Mouse (Mus musculus): ENCODE results near the gene Gipc3. TPM values are rescaled to one million over a fixed set of nuclear protein-coding genes. Genes with fewer than 3 reads are reported as not detected.
A peak's percentile ranks its signal among the peaks of the same experiment; 100 is the strongest.

Gene Gipc3
- polyA plus RNA-seq, 1 experiment from 2014 or later, result 0.05 TPM

DNA sequence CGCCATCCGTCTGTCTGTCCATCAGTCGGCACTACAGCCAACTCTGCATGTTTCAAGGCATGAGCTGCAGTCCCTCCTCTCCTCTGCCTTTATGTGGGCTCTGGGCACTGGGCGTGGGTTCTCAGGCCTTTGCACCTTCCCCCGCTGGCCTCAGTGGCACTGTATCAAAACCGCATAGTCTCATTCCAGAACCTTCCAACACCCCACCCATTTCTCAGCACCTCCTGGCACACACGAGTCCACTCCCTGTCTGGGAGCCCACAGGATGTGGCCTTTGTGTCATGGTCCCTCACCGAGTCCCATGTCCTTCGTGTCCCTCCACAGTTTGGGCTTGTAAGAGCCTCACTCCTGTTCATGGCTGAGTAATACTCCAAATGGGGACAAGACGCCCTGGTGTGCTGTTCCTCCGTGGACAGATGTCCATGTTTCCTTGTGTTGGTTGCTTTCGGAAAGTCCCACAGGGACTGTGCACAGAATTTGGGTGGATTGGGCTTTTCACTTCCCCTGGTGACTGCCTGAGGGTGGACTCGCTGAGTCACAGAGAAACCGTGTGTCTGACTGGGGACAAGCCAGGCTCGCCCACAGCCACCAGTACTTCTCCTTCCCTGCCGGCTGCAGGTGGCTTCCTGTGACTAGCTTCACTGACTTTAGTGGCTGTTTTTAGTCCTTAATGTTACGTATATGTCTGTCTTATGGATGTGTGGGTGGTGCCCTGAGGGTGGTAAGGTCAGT is 44.5 kb downstream of the Gipc3 start:
- peaks cover 18% of the 10 kb centered on the region for H3K36me3 ChIP-seq
- H3K9me3 ChIP-seq, result no peaks in the 10 kb centered on the region
- no peak overlapping the region for H3K9ac ChIP-seq (replicated peaks)
- ATAC-seq (ENCODE audit: insufficient number of reproducible peaks, insufficient read depth, low FRiP score, low TSS enrichment, low read depth), result no peak
- no peak overlapping the region for H3K4me3 ChIP-seq (replicated peaks)
- no peaks in the 10 kb centered on the region for H3K27me3 ChIP-seq
- H3K27ac ChIP-seq, result no peak overlapping the region; the same call in 1 of the 2 replicates
- peaks cover 40% of the 10 kb centered on the region for H3K4me1 ChIP-seq (replicated peaks)
- WGBS, result 93% methylated on average over 17 of the region's 17 CpGs
- H3K4me2 ChIP-seq, result no peak overlapping the region

DNA sequence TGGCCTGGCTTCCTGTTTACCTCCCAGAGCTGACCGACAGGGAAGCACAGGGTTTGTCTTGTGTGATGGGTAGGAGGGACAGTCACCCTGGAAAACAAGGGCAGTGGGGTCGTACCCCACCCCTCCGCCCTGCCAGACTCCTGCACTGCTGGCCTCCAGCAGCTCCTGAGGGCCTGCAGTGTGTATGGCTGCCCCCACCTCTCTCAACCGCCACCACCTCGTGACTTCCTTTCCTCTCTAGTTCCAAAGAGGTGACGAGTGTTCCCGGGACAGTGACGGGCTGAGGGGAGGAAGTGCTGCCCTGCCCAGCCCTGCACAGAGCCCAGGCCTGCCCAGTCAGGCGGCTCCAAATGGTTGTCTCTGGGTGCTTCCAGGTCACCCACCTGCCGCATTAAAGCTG is 45.2 kb downstream of the Gipc3 start:
- no peak overlapping the region; the same call in 1 of the 2 replicates for H3K9ac ChIP-seq (replicated peaks)
- ATAC-seq (ENCODE audit: insufficient number of reproducible peaks, insufficient read depth, low FRiP score, low TSS enrichment, low read depth), result no peak
- no peak overlapping the region for H3K4me3 ChIP-seq (replicated peaks)
- WGBS, result 46% methylated on average over 10 of the region's 10 CpGs
- no peaks in the 10 kb centered on the region for H3K27me3 ChIP-seq
- no peaks in the 10 kb centered on the region for H3K9me3 ChIP-seq
- H3K36me3 ChIP-seq, result peaks cover 18% of the 10 kb centered on the region
- peaks cover 37% of the 10 kb centered on the region for H3K4me1 ChIP-seq (replicated peaks)
- no peak overlapping the region for H3K4me2 ChIP-seq
- H3K27ac ChIP-seq, result peak overlapping the region; percentile 24; the same call in 1 of the 2 replicates

DNA sequence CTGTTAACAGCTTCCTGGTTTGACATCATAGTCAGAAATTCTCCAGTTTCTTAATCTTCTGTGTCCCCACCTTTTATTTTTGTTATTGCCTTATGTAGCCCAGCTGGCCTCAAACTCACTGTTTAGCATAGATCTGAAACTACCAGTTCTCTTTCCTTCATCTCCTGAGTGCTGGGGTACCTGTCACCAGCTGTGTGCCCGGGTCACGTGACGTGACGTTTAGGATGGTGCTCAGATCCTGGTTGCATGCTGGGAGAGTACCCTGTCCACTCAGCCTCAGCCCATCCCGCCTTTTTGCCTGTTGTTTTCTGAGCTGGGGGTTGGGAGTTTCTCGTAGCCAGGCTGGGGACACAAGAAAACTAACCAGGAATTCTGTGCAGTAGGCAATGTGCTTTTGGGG is 45.8 kb downstream of the Gipc3 start:
- no peak overlapping the region for H3K9ac ChIP-seq (replicated peaks)

DNA sequence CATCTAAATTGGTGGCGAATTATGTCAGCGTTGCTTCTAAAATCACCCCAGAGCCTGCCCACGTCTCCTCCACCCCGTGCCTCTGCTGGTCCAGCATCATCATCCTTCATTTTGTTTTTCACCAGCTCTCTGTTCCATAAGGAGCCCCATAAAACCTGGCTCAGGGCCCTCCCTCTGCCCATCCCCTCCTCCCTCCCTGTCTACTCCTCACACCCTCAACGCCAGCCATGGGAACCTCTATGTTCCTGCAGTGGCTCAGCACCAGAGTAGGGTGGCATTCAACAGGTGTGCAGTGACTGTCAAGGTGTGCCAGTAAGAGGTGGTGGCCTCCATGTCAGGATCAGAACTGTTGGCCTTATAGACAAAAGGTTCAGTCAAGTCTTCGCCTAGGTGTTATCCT is 47.9 kb downstream of the Gipc3 start:
- Histone ChIP-seq H3K4me3 (replicated peaks) (peak overlapping the region; percentile 78; the same call in 1 of the 2 replicates), H3K36me3 (peaks cover 18% of the 10 kb centered on the region), H3K27ac (peak overlapping the region; percentile 19; the same call in 1 of the 2 replicates), H3K9ac (replicated peaks) (no peak overlapping the region), H3K27me3 (peaks cover 22% of the 10 kb centered on the region), H3K4me2 (peak overlapping the region; percentile 98; the same call in 1 of the 2 replicates), H3K9me3 (no peaks in the 10 kb centered on the region), H3K4me1 (replicated peaks) (peaks cover 31% of the 10 kb centered on the region)
- 85% methylated on average over 6 of the region's 6 CpGs for WGBS
- ATAC-seq (ENCODE audit: insufficient number of reproducible peaks, insufficient read depth, low FRiP score, low TSS enrichment, low read depth), result no peak

More for the DNA sequence above, 45.8 kb downstream of the Gipc3 start:
- H3K36me3 ChIP-seq, result peaks cover 18% of the 10 kb centered on the region
- 79% methylated on average over 6 of the region's 6 CpGs for WGBS
- 0 out of 2 replicates have a peak overlapping the region, but pooled peaks have one; percentile 24 for H3K27ac ChIP-seq
- peaks cover 36% of the 10 kb centered on the region for H3K4me1 ChIP-seq (replicated peaks)
- ATAC-seq (ENCODE audit: insufficient number of reproducible peaks, insufficient read depth, low FRiP score, low TSS enrichment, low read depth), result no peak
- H3K9me3 ChIP-seq, result no peaks in the 10 kb centered on the region
- H3K4me2 ChIP-seq, result no peak overlapping the region
- peaks cover 2% of the 10 kb centered on the region for H3K27me3 ChIP-seq
- no peak overlapping the region for H3K4me3 ChIP-seq (replicated peaks)

DNA sequence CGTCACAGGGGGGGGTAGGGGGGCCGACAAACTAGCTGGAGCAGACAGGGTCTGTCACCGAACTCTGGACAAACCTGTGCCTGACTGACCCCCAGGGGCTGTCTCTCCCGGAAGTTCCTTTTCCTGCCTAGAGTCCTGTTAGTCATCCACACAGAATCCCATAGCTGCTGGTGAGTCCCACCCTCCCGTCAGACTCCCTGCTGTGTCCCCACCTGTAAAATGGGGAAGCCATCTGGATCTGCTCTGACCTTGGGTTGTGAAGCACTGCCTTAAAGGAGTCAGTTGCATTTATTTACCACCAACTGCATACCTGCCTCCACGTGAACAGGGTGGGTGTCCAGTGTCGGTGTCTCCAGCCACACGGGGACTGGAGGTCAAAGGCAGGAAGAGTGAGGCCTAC is 48.6 kb downstream of the Gipc3 start:
- H3K4me2 ChIP-seq, result peak overlapping the region; percentile 98
- no peaks in the 10 kb centered on the region for H3K9me3 ChIP-seq
- ATAC-seq (ENCODE audit: insufficient number of reproducible peaks, insufficient read depth, low FRiP score, low TSS enrichment, low read depth), result no peak
- H3K9ac ChIP-seq (replicated peaks), result peak overlapping the region; percentile 83; the same call in 1 of the 2 replicates
- peaks cover 31% of the 10 kb centered on the region for H3K4me1 ChIP-seq (replicated peaks)
- WGBS, result 42% methylated on average over 8 of the region's 8 CpGs
- peak overlapping the region; percentile 78 for H3K4me3 ChIP-seq (replicated peaks)
- peaks cover 18% of the 10 kb centered on the region for H3K36me3 ChIP-seq
- no peak overlapping the region for H3K27ac ChIP-seq
- peaks cover 29% of the 10 kb centered on the region for H3K27me3 ChIP-seq

DNA sequence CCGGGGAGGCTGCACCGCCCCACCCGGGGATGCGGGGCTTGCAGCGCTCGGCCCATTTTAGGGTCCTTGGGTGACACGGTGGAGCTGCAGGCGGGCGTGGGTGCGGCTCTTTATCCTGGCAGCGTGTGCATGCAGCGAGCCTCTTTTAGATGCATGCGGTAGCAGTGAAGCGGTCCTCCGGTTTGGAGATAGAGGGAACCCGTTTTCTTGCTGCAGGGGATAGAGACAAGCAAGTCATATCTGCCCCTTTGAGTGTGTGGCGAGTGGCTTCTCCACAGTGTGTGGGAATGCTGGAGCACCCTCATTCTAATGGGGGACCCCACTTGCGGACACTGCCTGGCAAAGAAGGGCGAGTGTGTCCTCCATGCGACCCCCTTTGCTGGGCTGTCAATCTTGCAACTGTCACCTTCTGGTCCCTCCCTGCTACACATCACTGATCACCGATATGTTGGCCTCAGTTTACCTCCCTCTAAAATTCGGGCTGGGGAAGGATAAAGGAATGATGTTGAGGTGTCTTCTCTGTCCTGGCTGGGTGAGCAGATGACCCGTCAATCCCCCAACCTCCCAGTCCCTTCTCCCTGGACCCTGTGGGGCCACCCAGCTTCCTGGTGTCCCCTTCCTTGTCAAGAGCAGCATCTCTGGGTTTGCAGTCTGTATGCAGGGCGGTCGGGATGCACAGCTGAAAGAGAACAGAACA is 49.6 kb downstream of the Gipc3 start:
- H3K9me3 ChIP-seq, result no peaks in the 10 kb centered on the region
- H3K36me3 ChIP-seq, result peaks cover 16% of the 10 kb centered on the region
- peaks cover 36% of the 10 kb centered on the region for H3K27me3 ChIP-seq
- H3K4me1 ChIP-seq (replicated peaks), result peaks cover 31% of the 10 kb centered on the region
- peak overlapping the region; percentile 78 for H3K4me3 ChIP-seq (replicated peaks)
- 3% methylated on average over 25 of the region's 25 CpGs for WGBS
- no peak for ATAC-seq (ENCODE audit: insufficient number of reproducible peaks, insufficient read depth, low FRiP score, low TSS enrichment, low read depth)
- H3K4me2 ChIP-seq, result peak overlapping the region; percentile 98
- H3K27ac ChIP-seq, result peak overlapping the region; percentile 86; the same call in 1 of the 2 replicates
- H3K9ac ChIP-seq (replicated peaks), result peak overlapping the region; percentile 83

DNA sequence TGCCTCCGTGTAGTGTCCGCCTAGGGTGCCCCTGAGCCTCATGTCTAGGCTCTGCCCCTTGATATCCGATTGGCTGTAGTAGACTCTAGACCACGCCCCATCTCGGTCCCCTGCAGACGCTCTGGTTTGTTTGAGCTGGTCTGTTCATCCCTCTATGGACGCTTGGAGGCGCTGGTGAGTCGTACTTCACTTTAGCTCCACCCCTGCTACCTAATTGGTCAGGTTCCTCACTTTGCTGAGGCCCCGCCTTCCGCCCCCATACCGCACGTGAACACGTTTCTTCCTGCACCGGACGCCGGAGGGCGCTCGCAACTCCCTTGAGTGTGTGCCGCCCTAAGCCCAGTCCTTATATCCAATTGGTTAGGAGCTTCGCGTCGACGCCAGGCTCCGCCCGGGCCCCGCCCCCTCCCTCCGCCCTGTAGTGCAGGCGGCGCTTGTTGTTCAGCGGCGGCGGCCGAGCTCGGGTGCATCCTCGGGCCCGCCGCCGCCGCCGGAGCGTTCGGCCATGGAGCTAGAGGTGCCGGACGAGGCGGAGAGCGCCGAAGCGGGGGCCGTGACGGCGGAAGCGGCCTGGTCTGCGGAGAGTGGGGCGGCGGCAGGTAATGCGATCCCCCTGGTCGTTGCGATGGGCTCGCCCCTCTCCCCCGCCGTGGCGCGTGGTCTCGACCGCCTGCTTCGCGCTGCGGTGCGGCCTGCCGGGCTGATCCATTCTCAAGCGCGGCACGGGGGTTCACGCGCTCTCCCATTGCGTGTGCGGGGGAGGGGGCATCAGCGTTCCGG is 50.3 kb downstream of the Gipc3 start, which contains the start of gene Pip5k1c:
Gene Pip5k1c (plus strand): TSS at position 410 of the 780 bp plus-strand sequence.
- H3K4me2 ChIP-seq, result peak within 1 kb of the TSS; percentile 98
- peaks cover 31% of the 10 kb centered on the region for H3K4me1 ChIP-seq (replicated peaks)
- H3K4me3 ChIP-seq (replicated peaks), result peak within 1 kb of the TSS; percentile 78
- peaks cover 10% of the 10 kb centered on the region; the same call in 1 of the 2 replicates for H3K36me3 ChIP-seq
- H3K27ac ChIP-seq, result peak within 1 kb of the TSS; percentile 86
- ATAC-seq (ENCODE audit: insufficient number of reproducible peaks, insufficient read depth, low FRiP score, low TSS enrichment, low read depth), result peak; percentile 94
- under 1% methylated on average over 53 of the region's 80 CpGs for WGBS
- H3K9me3 ChIP-seq, result no peaks in the 10 kb centered on the region
- peaks cover 43% of the 10 kb centered on the region for H3K27me3 ChIP-seq
- peak within 1 kb of the TSS; percentile 83 for H3K9ac ChIP-seq (replicated peaks)

DNA sequence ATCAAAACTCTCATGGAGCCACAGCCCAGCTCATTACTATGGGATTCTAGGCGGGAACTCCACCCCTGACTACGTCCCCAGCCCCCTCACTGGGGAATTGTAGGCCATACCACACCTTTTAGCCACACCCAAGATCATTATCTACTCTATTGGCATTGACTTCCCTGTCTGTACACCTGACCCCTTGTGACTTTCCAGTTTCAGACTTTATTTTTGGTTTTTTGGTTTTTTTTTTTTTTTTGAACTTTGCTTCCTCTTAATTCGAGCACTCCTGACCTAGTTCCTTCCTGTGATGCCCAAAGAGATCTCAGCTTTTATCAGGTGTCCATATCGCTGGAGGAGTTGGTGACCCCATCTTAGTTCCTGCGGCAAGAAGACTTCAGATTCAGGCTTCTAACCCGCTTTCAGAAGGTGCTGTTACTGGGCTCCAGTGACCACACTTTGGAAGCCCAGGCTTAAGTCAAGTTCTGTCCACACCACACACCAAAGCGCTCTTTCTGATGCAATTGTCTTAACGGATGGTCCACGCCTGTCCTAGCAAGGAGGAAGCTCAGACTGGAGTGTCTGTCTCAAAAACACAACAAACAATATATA is 51.5 kb downstream of the Gipc3 start, which contains the start of gene Tjp3:
Gene Tjp3 (minus strand): TSS at position 71 of the 594 bp plus-strand sequence.
- H3K4me2 ChIP-seq, result peak within 1 kb of the TSS; percentile 98; the same call in 1 of the 2 replicates
- H3K4me3 ChIP-seq (replicated peaks), result peak within 1 kb of the TSS; percentile 78
- H3K4me1 ChIP-seq (replicated peaks), result peaks cover 25% of the 10 kb centered on the region
- H3K9me3 ChIP-seq, result no peaks in the 10 kb centered on the region
- WGBS, result 70% methylated on average over 9 of the region's 9 CpGs
- H3K36me3 ChIP-seq, result peaks cover 10% of the 10 kb centered on the region; the same call in 1 of the 2 replicates
- ATAC-seq (ENCODE audit: insufficient number of reproducible peaks, insufficient read depth, low FRiP score, low TSS enrichment, low read depth), result no peak
- H3K27ac ChIP-seq, result no peak within 1 kb of the TSS
- H3K27me3 ChIP-seq, result peaks cover 54% of the 10 kb centered on the region
- H3K9ac ChIP-seq (replicated peaks), result 0 out of 2 replicates have a peak within 1 kb of the TSS, but pooled peaks have one; percentile 31

DNA sequence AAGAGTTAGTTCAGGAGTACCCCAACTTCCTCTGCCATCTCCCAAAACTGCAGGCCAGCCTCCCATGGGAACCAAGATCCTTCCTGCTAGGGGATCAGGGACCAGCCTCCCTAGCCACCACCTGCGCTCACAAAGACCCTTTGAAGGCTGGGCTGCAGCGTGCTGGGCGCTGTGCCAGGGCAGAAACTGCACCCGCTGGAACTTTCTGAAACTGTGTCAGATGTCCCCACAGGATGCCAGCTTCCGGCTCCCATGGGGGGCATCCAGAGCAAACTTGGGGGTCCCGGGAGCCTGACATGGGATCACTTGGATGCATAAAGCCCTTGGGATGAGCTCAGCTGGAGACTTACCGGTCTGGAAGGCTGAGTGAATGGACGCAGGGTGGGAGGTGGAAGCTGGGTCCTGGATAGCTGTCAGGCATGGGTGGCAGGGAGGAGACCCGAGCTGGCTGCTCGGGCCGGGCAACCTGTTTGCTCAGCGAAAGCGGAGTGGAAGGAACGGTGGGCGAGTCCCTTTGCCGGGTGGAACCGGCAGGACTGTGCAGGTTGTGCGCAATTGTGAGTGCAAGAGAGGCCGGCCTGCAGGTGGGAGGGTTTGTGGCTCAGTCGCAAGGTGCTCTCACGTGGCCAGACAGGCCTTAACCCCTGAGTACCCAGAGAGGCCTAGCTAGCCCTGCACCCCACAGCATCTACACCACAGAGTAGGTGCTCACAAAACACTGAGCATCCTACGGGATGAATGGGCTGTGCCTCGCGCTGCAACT is 52.2 kb downstream of the Gipc3 start:
- Histone ChIP-seq H3K4me2 (0 out of 2 replicates have a peak overlapping the region, but pooled peaks have one; percentile 17), H3K4me3 (replicated peaks) (peak overlapping the region; percentile 16; the same call in 1 of the 2 replicates), H3K4me1 (replicated peaks) (peaks cover 25% of the 10 kb centered on the region), H3K9me3 (no peaks in the 10 kb centered on the region), H3K36me3 (peaks cover 10% of the 10 kb centered on the region; the same call in 1 of the 2 replicates), H3K27me3 (peaks cover 61% of the 10 kb centered on the region), H3K27ac (no peak overlapping the region), H3K9ac (replicated peaks) (0 out of 2 replicates have a peak overlapping the region, but pooled peaks have one; percentile 31)
- 16% methylated on average over 24 of the region's 24 CpGs for WGBS
- no peak for ATAC-seq (ENCODE audit: insufficient number of reproducible peaks, insufficient read depth, low FRiP score, low TSS enrichment, low read depth)

DNA sequence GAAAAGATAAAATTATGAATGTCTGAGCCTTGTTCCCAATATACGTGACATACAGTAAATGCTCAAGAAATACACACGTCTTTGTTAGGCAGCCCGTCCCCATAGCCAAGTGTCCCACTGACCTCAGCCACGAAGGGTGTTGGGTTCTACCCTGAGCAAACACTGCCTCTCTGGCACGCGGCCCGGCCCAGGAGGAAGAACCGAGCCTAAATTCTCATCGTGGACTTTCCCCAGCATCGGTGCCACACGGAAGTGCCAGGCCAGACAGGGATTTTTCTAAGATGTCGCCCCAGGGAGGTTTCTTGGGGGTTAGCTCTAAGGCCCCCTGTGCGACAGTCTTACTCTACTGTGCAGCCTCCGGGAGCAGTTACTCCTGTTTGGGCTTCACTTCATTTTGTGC is 53.3 kb downstream of the Gipc3 start:
- Histone ChIP-seq H3K4me1 (replicated peaks) (peaks cover 21% of the 10 kb centered on the region), H3K4me2 (no peak overlapping the region), H3K27ac (no peak overlapping the region), H3K36me3 (peaks cover under 1% of the 10 kb centered on the region; the same call in 1 of the 2 replicates), H3K9ac (replicated peaks) (no peak overlapping the region), H3K27me3 (peaks cover 70% of the 10 kb centered on the region), H3K4me3 (replicated peaks) (no peak overlapping the region), H3K9me3 (no peaks in the 10 kb centered on the region)
- 63% methylated on average over 14 of the region's 14 CpGs for WGBS
- ATAC-seq (ENCODE audit: insufficient number of reproducible peaks, insufficient read depth, low FRiP score, low TSS enrichment, low read depth), result no peak
